Mouse (Mus musculus) cerebellum, adult 9-10 months (tissue): ENCODE measurements at regions not wholly inside any gene's neighbourhood (a gene's known extent, or its start where the extent isn't known, plus 50 kb on each side); places are given as distances from the start of the nearest gene placed in this dataset.

Source experiments
- DNase-seq: peaks from one replicate; pipeline ENCODE4 v3.0.0; 2022

DNA sequence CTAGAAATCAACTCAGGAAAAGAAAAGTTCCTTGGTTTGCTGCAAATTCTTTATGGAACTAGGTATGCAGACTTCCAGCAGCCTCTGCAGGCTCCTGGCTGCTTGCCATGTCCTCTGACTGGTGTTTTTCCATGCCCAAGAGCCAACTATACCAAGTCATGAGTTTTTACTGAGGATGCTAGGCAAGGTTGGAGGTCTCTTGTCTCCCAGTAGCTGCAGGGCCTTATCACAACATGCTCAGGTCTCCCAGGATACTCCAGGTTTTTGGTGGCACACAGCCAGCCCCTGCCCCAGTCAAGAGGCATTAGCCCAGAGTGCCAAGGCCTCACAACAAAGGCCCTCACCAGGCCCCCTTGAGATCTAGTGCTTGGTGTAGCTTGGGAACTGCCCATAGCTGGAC lies 409.3 kb upstream of the Fat1 start:
- DNase-seq, result peak; percentile 19

DNA sequence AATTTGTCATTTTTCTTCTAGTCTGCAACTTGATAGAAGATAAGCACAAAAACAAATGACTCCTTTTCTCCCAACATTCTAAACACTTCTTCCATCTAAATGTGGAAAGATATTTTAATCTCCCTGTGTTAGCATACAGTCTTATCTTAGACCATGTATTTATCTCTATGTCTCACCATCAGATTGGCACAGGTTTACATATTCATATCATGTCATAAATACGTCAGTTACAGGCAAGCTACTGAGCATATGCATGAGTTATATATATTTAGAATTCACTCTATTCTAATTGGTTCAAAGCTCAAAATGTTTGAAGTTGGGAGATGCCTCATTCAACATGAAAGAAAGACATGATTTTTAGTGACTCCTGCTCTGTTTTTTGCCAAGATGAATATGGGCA lies 405.6 kb upstream of the Fat1 start:
- no peak for DNase-seq

DNA sequence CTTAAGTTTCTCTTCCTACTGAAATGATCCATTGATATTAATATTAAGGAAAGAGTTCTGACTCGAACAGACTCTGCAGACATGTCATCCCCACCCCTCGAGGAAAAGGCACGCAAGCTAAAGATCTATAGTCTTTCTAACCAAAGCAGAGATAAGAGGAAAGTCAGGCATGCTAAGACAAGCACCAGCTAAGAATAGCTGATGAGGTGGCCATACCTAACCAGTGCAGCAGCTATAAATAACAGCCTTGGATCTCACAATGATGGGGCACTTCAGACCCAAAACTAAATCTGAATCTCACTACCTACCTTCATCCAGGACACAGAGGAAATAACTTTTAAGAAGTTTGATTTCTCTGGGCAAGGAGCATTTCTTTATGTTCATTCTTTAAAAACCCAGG lies 386.4 kb upstream of the Fat1 start:
- DNase-seq, result no peak

DNA sequence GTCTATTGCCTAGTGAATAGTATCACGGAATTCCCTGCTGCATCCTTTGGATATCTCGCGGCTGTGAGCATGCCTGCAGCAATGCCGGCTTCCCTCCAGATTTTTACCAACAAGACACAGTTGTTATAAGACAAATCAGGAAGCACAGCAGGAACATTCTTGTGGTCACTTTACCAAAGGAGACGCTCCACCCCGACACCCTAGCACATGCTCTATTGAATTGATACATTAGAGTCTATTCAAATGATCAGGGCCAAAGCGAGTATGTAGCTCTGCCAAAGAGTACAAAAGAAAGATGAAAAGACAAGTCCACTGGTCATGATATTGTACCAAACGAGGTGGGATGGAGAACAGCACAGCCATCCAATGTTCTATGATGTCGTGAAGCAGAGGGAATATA lies 376.1 kb upstream of the Fat1 start:
- DNase-seq, result no peak

DNA sequence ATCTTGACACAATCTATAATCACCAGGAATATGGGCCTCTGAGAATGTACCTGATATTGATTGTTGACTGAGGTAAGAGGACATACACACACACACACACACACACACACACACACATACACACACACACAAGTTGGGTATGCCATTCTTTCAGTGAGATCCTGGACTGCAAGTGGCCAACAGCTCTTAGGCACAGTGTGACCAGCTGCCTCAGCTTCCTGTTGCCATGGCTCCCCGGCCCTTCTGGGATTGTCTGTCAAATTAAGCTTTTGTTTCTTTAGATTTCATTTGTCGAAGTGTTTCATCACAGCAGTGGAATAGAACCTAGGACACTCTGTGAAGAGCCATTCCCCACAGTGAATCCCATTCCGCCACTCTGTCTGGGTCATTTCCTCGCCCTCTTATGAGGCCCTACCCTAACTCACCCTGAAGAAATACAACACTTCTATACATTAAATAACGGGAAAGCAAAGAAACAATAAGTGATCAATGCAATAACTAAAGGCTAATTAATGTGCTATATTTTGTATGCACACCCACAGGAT lies 358.9 kb upstream of the Fat1 start:
- DNase-seq, result no peak

DNA sequence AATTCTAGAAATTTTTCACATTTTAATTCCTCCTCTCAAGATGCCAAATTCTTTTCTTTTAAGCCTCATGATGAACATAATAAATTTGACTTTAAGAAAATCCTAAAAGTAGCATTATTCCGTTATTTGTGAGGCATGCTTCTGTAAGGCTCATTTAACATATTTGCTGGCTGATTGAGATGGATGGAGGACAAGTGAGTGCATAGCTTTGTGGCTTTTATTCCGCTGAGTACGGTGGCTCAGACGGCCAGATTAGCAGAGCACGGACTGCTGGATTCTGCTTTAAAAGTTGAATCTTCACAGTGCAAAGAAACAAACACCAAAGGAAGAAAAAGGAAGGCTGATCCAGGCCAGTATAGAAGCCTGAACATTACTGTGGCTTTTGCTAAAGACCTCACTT lies 358.3 kb upstream of the Fat1 start:
- DNase-seq, result no peak
